Mouse (Mus musculus) small intestine, adult 2 months (tissue): ENCODE measurements around the gene Pip5k1a. TPM values are rescaled to one million over a fixed set of nuclear protein-coding genes. Genes with fewer than 3 reads are reported as not detected.
"Not testable (repeated sequence)": the region's sequence is repeated elsewhere in the genome, so short reads cannot be mapped to it uniquely, and the experiment has no call there.

Experiments
- H3K27ac ChIP-seq: fragments of 200-500 bp; 2 replicates; pipeline ENCODE4 v1.5.1; 2012; ENCODE audit warnings: low read depth, low read length, control low read depth, inconsistent platforms; ENCODE audit not compliant: insufficient read depth
- H3K27me3 ChIP-seq: fragments of 200-500 bp; 2 replicates; pipeline ENCODE4 v1.6.1; 2012; ENCODE audit warnings: mild to moderate bottlenecking, moderate library complexity, low read length, inconsistent platforms; ENCODE audit not compliant: control insufficient read depth, insufficient read depth
- H3K36me3 ChIP-seq: fragments of 200-500 bp; 2 replicates; pipeline ENCODE4 v1.6.1; 2012; ENCODE audit warnings: mild to moderate bottlenecking, low read length, control low read depth, inconsistent platforms; ENCODE audit not compliant: control insufficient read depth, insufficient read depth
- H3K4me1 ChIP-seq: fragments of 200-500 bp; 2 replicates; pipeline ENCODE4 v1.6.1; 2012; ENCODE audit warnings: low read length, inconsistent platforms, mixed read lengths; ENCODE audit not compliant: control insufficient read depth, insufficient read depth, insufficient read length
- H3K4me3 ChIP-seq: fragments of 200-500 bp; 2 replicates; pipeline ENCODE4 v1.5.1; 2012; ENCODE audit warnings: low read depth, mild to moderate bottlenecking, control low read depth, inconsistent platforms, low read length, moderate library complexity
- CTCF ChIP-seq: fragments of 200-500 bp; IDR thresholded peaks from 2 replicates; pipeline ENCODE4 v1.5.1; 2012; ENCODE audit warnings: low read depth, mild to moderate bottlenecking, control low read depth, inconsistent platforms, low read length, moderate library complexity, mixed read lengths; ENCODE audit not compliant: insufficient replicate concordance, insufficient read length; ENCODE audit errors: extremely low read depth
- POLR2A ChIP-seq: fragments of 200-500 bp; IDR thresholded peaks from 2 replicates; pipeline ENCODE4 v1.6.1; 2012; ENCODE audit warnings: low read depth, mild to moderate bottlenecking, control low read depth, inconsistent platforms, low read length, moderate library complexity
- WGBS: fragments of 180-500 bp; shearing (Covaris S2); methylation state at CpG from one replicate; pipeline ENCODE4 v1.1.7; 2018; 5-methylcytosine and 5-hydroxymethylcytosine counted together
- polyA plus RNA-seq: library from polyadenylated mRNA; depleted of rRNA; stranded (reverse); fragments of >200 nt; gene quantifications from 2 replicates; pipeline ENCODE4 v1.2.3, GENCODE M21; 2012

The Pip5k1a gene
- polyA plus RNA-seq, 1 experiment = 14.9 TPM

- Histone ChIP-seq H3K36me3 (peaks cover 17% of the 10 kb centered on the region), H3K4me1 (peaks cover 6% of the 10 kb centered on the region), H3K4me3 (0 out of 2 replicates have a peak overlapping the region, but pooled peaks have one; percentile 1), H3K27ac (no peak overlapping the region), H3K27me3 (no peaks in the 10 kb centered on the region)
- no peak for TF ChIP-seq CTCF
- whole genome bisulfite sequencing = 84% methylated on average over 18 of the region's 18 CpGs
Observed at GRCm38 (mm10) chr3:95140289-95140595, 33.5 kb upstream of the Pip5k1a start.

GRCm38 (mm10) chr3:95139586-95140288 is 33.0 kb upstream of the Pip5k1a start:
- peaks cover 6% of the 10 kb centered on the region for H3K4me1 ChIP-seq
- peaks cover 17% of the 10 kb centered on the region for H3K36me3 ChIP-seq
- H3K27ac ChIP-seq = no peak overlapping the region
- H3K27me3 ChIP-seq = no peaks in the 10 kb centered on the region
- TF ChIP-seq POLR2A (no peak), CTCF (no peak)
- WGBS = 78% methylated on average over 25 of the region's 25 CpGs
- H3K4me3 ChIP-seq = no peak overlapping the region; the same call in 1 of the 2 replicates

- no peak overlapping the region for H3K4me3 ChIP-seq
- H3K36me3 ChIP-seq = peaks cover 20% of the 10 kb centered on the region
- 90% methylated on average over 3 of the region's 3 CpGs for WGBS
- H3K27me3 ChIP-seq = no peaks in the 10 kb centered on the region
- peaks cover 9% of the 10 kb centered on the region for H3K4me1 ChIP-seq
- no peak overlapping the region for H3K27ac ChIP-seq
- no peak for TF ChIP-seq CTCF
- TF ChIP-seq POLR2A = no peak
Observed at GRCm38 (mm10) chr3:95136336-95136735, 29.6 kb upstream of the Pip5k1a start.

GRCm38 (mm10) chr3:95135433-95136052 is 28.8 kb upstream of the Pip5k1a start:
- 65% methylated on average over 7 of the region's 7 CpGs for WGBS
- no peaks in the 10 kb centered on the region for H3K27me3 ChIP-seq
- H3K4me1 ChIP-seq = peaks cover 9% of the 10 kb centered on the region
- H3K4me3 ChIP-seq = no peak overlapping the region
- TF ChIP-seq CTCF = no peak
- no peak for TF ChIP-seq POLR2A
- H3K27ac ChIP-seq = peak overlapping the region; percentile 34; the same call in 1 of the 2 replicates
- peaks cover 23% of the 10 kb centered on the region for H3K36me3 ChIP-seq

GRCm38 (mm10) chr3:95135023-95135422 is 28.3 kb upstream of the Pip5k1a start:
- peak overlapping the region; percentile 71 for H3K27ac ChIP-seq
- WGBS = 4% methylated on average over 6 of the region's 6 CpGs
- H3K27me3 ChIP-seq = no peaks in the 10 kb centered on the region
- peaks cover 7% of the 10 kb centered on the region; the same call in 1 of the 2 replicates for H3K4me1 ChIP-seq
- H3K36me3 ChIP-seq = peaks cover 20% of the 10 kb centered on the region
- peak; percentile 38; the same call in 1 of the 2 replicates for TF ChIP-seq POLR2A
- no peak for TF ChIP-seq CTCF
- H3K4me3 ChIP-seq = peak overlapping the region; percentile 56

GRCm38 (mm10) chr3:95134133-95134532 is 27.4 kb upstream of the Pip5k1a start:
- not testable (repeated sequence) for H3K27ac ChIP-seq, H3K4me1 ChIP-seq, H3K27me3 ChIP-seq
- H3K36me3 ChIP-seq = peaks cover 19% of the 10 kb centered on the region
- no CpG with 5 or more reads among the region's 12 CpGs for WGBS
- H3K4me3 ChIP-seq = peak overlapping the region; percentile 55; the same call in 1 of the 2 replicates

GRCm38 (mm10) chr3:95133680-95134101 is 27.0 kb upstream of the Pip5k1a start, which contains the start of the genes Scnm1 and Lysmd1:
Scnm1 (minus strand) TSS chr3:95134011.
Lysmd1 (plus strand) TSS chr3:95134088.
- H3K27me3 ChIP-seq = no peaks in the 10 kb centered on the region
- under 1% methylated on average over 20 of the region's 20 CpGs for WGBS
- peak within 1 kb of the TSS; percentile 71 for H3K27ac ChIP-seq
- peaks cover 5% of the 10 kb centered on the region; the same call in 1 of the 2 replicates for H3K4me1 ChIP-seq
- TF ChIP-seq CTCF (peak; percentile 24; the same call in 1 of the 2 replicates), POLR2A (no peak)
- H3K4me3 ChIP-seq = peak within 1 kb of the TSS; percentile 56
- H3K36me3 ChIP-seq = peaks cover 23% of the 10 kb centered on the region
